In genomic region chr11:94811537-94811936, GRCm38 (mm10) we compare ENCODE assay signal across 5 mouse cellular contexts. TPM values are rescaled to one million over a fixed set of nuclear protein-coding genes. Genes with fewer than 3 reads are reported as not detected.
"Had no signal": no experiment of that assay in that cellular context is flagged by ENCODE, and none has a peak within 500 bp of the region (broad histone marks: within the 10 kb centered on the region; RNA-seq: fewer than 3 reads in every experiment).

No protein-coding gene starts in this region.

RNA-seq across cellular contexts. Expression of gene Tmem92, which starts 29.0 kb away (rescaled TPM):
- total RNA-seq: layer of hippocampus, adult 8-10 months; layer of hippocampus, postnatal 14 days; left cerebral cortex, adult 18-20 months; monocyte, adult 5-6 weeks; neutrophil, adult 5-6 weeks had no signal
